12 mouse cellular contexts compared by ENCODE assay signal in the genomic region with DNA sequence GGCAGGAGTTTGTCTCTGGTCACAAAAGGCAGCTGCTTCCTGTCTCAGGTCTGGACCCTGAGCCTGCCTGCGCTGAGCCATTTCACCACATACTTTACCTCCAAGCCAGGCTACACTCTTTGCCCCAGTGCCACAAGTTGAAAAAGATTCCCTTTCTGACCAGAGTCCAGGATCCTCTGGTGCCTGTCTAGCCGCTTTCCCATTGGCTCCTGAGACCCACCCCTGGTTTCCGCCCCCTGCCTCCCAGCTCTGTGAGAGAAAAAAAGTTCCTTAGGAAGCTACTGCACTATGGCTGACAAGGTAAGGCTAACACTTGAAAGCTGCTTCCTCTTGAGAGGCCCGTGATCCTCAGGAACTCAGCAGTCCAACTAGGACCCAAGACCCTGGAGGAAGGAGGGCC. TPM values are rescaled to one million over a fixed set of nuclear protein-coding genes. Genes with fewer than 3 reads are reported as not detected.
DNase-seq lines count a peak whose midpoint lies in the region; ATAC-seq and TF ChIP-seq lines count a peak whose summit lies in the region.
"Had no signal": no experiment of that assay in that cellular context is flagged by ENCODE, and none has a peak within 500 bp of the region (broad histone marks: within the 10 kb centered on the region; RNA-seq: fewer than 3 reads in every experiment).

No protein-coding gene starts in this region.

- no peak for TF ChIP-seq RAD21 in CH12.LX (IDR thresholded peaks at IDR 0.05; ENCODE audit: low read depth, low read length)

- H3K9ac ChIP-seq in CH12.LX (ENCODE audit: insufficient read depth, low read depth) = no peak overlapping the region
- no peak overlapping the region for H3K9ac ChIP-seq in kidney, embryonic 15.5 days
- H3K9ac ChIP-seq: forebrain, embryonic 13.5 days had no signal

- TF ChIP-seq EP300 in CH12.LX (IDR thresholded peaks at IDR 0.05; ENCODE audit: low read length) = no peak

- in situ Hi-C loops in CH12.LX (cut with MboI; ENCODE audit: low pct_ligation_motif_present, low pct_unique_long_range_greater_than_20kb, low sequenced_read_pairs) = no loop called here

- H3K4me3 ChIP-seq in CH12.LX (replicated peaks in 1 of 3; ENCODE audit: low read depth in 2 of 3, low read length in 2 of 3, poor library complexity in 1 of 3) = no peak overlapping the region
- H3K4me3 ChIP-seq in kidney, embryonic 15.5 days (replicated peaks) = no peak overlapping the region
- peak overlapping the region; percentile 39 for H3K4me3 ChIP-seq in lung, adult 2 months (replicated peaks; ENCODE audit: extremely low read depth, low read depth, low read length)
- H3K4me3 ChIP-seq: forebrain, embryonic 13.5 days; myocyte had no signal

- peaks cover 0 to 51% of the 10 kb centered on the region in 2 experiments; a peak in 3 of 4 replicates for H3K4me1 ChIP-seq in CH12.LX (ENCODE audit: control insufficient read depth in 1 of 2, insufficient read depth in 2 of 2)
- H3K4me1 ChIP-seq in kidney, embryonic 15.5 days = peaks cover 7% of the 10 kb centered on the region; the same call in 1 of the 2 replicates
- no peaks in the 10 kb centered on the region for H3K4me1 ChIP-seq in lung, adult 2 months (ENCODE audit: control insufficient read depth, insufficient read depth, low read length)
- H3K4me1 ChIP-seq: forebrain, embryonic 13.5 days had no signal

- peak; percentile 61 for DNase-seq in adrenal gland, adult 2 months
- no peak for DNase-seq in adrenal gland, postnatal 25 days
- peak; percentile 8 for DNase-seq in CH12.LX (ENCODE audit: extremely low read depth)
- peak; percentile 49 for DNase-seq in lung, adult 2 months
- no peak for DNase-seq in spleen, postnatal 4 days (ENCODE audit: low spot score in 2 of 2)
- no peak for DNase-seq in urinary bladder, postnatal 4 days (ENCODE audit: low spot score in 2 of 2)
- no peak for DNase-seq in gastrocnemius, postnatal 4 days (ENCODE audit: low spot score in 2 of 2)
- DNase-seq: cerebellum, adult 8-10 months; left cerebral cortex, postnatal 4 days had no signal

- no peak overlapping the region for H3K4me2 ChIP-seq in CH12.LX (ENCODE audit: insufficient read depth, low read depth, poor library complexity, severe bottlenecking)
- H3K4me2 ChIP-seq in kidney, embryonic 15.5 days = 0 out of 2 replicates have a peak overlapping the region, but pooled peaks have one; percentile 1
- H3K4me2 ChIP-seq: forebrain, embryonic 13.5 days had no signal

- H3K27me3 ChIP-seq in CH12.LX (replicated peaks) = no peaks in the 10 kb centered on the region
- no peaks in the 10 kb centered on the region for H3K27me3 ChIP-seq in kidney, embryonic 15.5 days
- H3K27me3 ChIP-seq: forebrain, embryonic 13.5 days had no signal

- H3K36me3 ChIP-seq in CH12.LX (replicated peaks in 1 of 2; ENCODE audit: control insufficient read depth in 1 of 2, insufficient read depth in 1 of 2, low read length in 1 of 2) = peaks cover 17 to 40% of the 10 kb centered on the region in 2 experiments
- H3K36me3 ChIP-seq in kidney, embryonic 15.5 days = peaks cover 28% of the 10 kb centered on the region

- ATAC-seq in kidney, embryonic 15.5 days (replicated peaks; ENCODE audit: low FRiP score) = peak; percentile 85
- ATAC-seq: forebrain, embryonic 13.5 days had no signal

- H3K79me2 ChIP-seq in CH12.LX (replicated peaks; ENCODE audit: control insufficient read depth, extremely low read depth, insufficient read depth, poor library complexity, severe bottlenecking) = no peaks in the 10 kb centered on the region

- TF ChIP-seq CTCF in CH12.LX (conservative IDR thresholded peaks at IDR 0.05 in 1 of 2, IDR thresholded peaks at IDR 0.05 in 1 of 2; ENCODE audit: low read depth in 2 of 2, low read length in 2 of 2) = no peak
- no peak for TF ChIP-seq CTCF in lung, adult 2 months (IDR thresholded peaks at IDR 0.05; ENCODE audit: insufficient read depth, low read length)

- no peak overlapping the region for H3K27ac ChIP-seq in CH12.LX (ENCODE audit: insufficient read depth, low read depth)
- H3K27ac ChIP-seq in kidney, embryonic 15.5 days = peak overlapping the region; percentile 45; the same call in 1 of the 2 replicates
- H3K27ac ChIP-seq: forebrain, embryonic 13.5 days had no signal

- H3K9me3 ChIP-seq in CH12.LX (replicated peaks; ENCODE audit: low read length) = peaks cover 3% of the 10 kb centered on the region
- peaks cover 2% of the 10 kb centered on the region; the same call in 1 of the 2 replicates for H3K9me3 ChIP-seq in kidney, embryonic 15.5 days (replicated peaks)
- H3K9me3 ChIP-seq: forebrain, embryonic 13.5 days had no signal

- no peak for TF ChIP-seq POLR2A in CH12.LX (IDR thresholded peaks at IDR 0.05; ENCODE audit: low read depth, low read length)
- TF ChIP-seq POLR2A in lung, adult 2 months (IDR thresholded peaks at IDR 0.05; ENCODE audit: borderline replicate concordance, extremely low read depth, low read depth, low read length) = no peak

- dilution Hi-C loops in CH12.LX (cut with MboI; ENCODE audit: extremely low pct_ligation_motif_present, extremely low pct_unique_long_range_greater_than_20kb, low sequenced_read_pairs) = no loop called here

- 46% methylated on average over 4 of the region's 4 CpGs for WGBS in kidney, embryonic 15.5 days
- 41% methylated on average over 4 of the region's 4 CpGs for WGBS in lung, adult 2 months

TF ChIP-seq in CH12.LX, 34 proteins besides CTCF, POLR2A, EP300 and RAD21:
- no peak for TF ChIP-seq NELFE (IDR thresholded peaks at IDR 0.05; ENCODE audit: low read depth, low read length)
- TF ChIP-seq KAT2A (IDR thresholded peaks at IDR 0.05; ENCODE audit: insufficient replicate concordance, low read length) = no peak
- TF ChIP-seq MYC (IDR thresholded peaks at IDR 0.05; ENCODE audit: low read depth, low read length) = no peak
- TF ChIP-seq MAZ (IDR thresholded peaks at IDR 0.05; ENCODE audit: low read depth, low read length) = no peak
- no peak for TF ChIP-seq ZKSCAN1 (IDR thresholded peaks at IDR 0.05; ENCODE audit: borderline replicate concordance, low read depth, low read length)
- no peak for TF ChIP-seq ZMIZ1 (IDR thresholded peaks at IDR 0.05; ENCODE audit: low read depth, low read length)
- no peak for TF ChIP-seq MXI1 (IDR thresholded peaks at IDR 0.05; ENCODE audit: low read depth, low read length)
- TF ChIP-seq E2F4 (IDR thresholded peaks at IDR 0.05; ENCODE audit: insufficient replicate concordance, low read depth, low read length) = no peak

RNA-seq across cellular contexts. Expression of gene Pomt2, which starts 9.6 kb away (rescaled TPM):
- 10 to 100 TPM; 13.0 to 13.5 TPM for total RNA-seq in adrenal gland, adult 2 months (2021)
- polyA plus RNA-seq in adrenal gland, adult 2 months (2012; rRNA removed) = 12.7 and 13.6 TPM in 2 replicates
- total RNA-seq in adrenal gland, postnatal 25 days (2021) = 13.7 and 17.7 TPM in 2 replicates
- total RNA-seq in CH12.LX (2012; rRNA removed) (12.4 and 12.8 TPM in 2 replicates), CH12.LX (2014; rRNA removed) (11.7 and 12.0 TPM in 2 replicates)
- 10.5 and 11.6 TPM in 2 replicates for polyA plus RNA-seq in CH12.LX (2012; ENCODE audit: insufficient read length, low read depth)
- 18.5 and 19.0 TPM in 2 replicates for polyA plus RNA-seq in kidney, embryonic 15.5 days (2015; fragmentation: Nextera tagmentation; extraction: Ambion mirVana)
- 15.1 and 15.7 TPM in 2 replicates for polyA plus RNA-seq in lung, adult 2 months (2012; rRNA removed)
- 10 to 100 TPM; 12.3 to 14.6 TPM for total RNA-seq in gastrocnemius, postnatal 4 days (2021)

RNA-seq across cellular contexts. Expression of gene Gstz1, which starts 10.4 kb away (rescaled TPM):
- 100 to 1,000 TPM; 133 to 179 TPM for total RNA-seq in adrenal gland, adult 2 months (2021)
- 93.7 and 100 TPM in 2 replicates for polyA plus RNA-seq in adrenal gland, adult 2 months (2012; rRNA removed)
- 106 and 112 TPM in 2 replicates for total RNA-seq in adrenal gland, postnatal 25 days (2021)
- total RNA-seq in CH12.LX (2012; rRNA removed) (16.7 and 22.3 TPM in 2 replicates), CH12.LX (2014; rRNA removed) (26.8 and 27.5 TPM in 2 replicates)
- 19.7 and 20.5 TPM in 2 replicates for polyA plus RNA-seq in CH12.LX (2012; ENCODE audit: insufficient read length, low read depth)
- 43.9 and 56.1 TPM in 2 replicates for polyA plus RNA-seq in kidney, embryonic 15.5 days (2015; fragmentation: Nextera tagmentation; extraction: Ambion mirVana)
- 54.5 and 69.7 TPM in 2 replicates for polyA plus RNA-seq in lung, adult 2 months (2012; rRNA removed)
- total RNA-seq in gastrocnemius, postnatal 4 days (2021) = 10 to 100 TPM; 52.4 to 56.7 TPM

RNA-seq across cellular contexts. Expression of gene Samd15, which starts 42.2 kb away (rescaled TPM):
- total RNA-seq in adrenal gland, adult 2 months (2021) = 1 to 10 TPM; 1.8 to 2.9 TPM
- 0.27 TPM in 1 of 2 replicates, not detected in the other for polyA plus RNA-seq in adrenal gland, adult 2 months (2012; rRNA removed)
- total RNA-seq in adrenal gland, postnatal 25 days (2021) = 2.8 TPM in 2 replicates
- 0.97 and 1.1 TPM in 2 replicates for total RNA-seq in CH12.LX (2012; rRNA removed)
- 0.28 and 1.8 TPM in 2 replicates for total RNA-seq in CH12.LX (2014; rRNA removed)
- 2.8 and 3.9 TPM in 2 replicates for polyA plus RNA-seq in CH12.LX (2012; ENCODE audit: insufficient read length, low read depth)
- polyA plus RNA-seq in kidney, embryonic 15.5 days (2015; fragmentation: Nextera tagmentation; extraction: Ambion mirVana) = 1.3 and 1.7 TPM in 2 replicates
- not detected in 2 replicates for polyA plus RNA-seq in lung, adult 2 months (2012; rRNA removed)
- under 1 TPM; 0.36 to 0.86 TPM for total RNA-seq in gastrocnemius, postnatal 4 days (2021)

RNA-seq across cellular contexts. Expression of gene Tmed8, which starts 42.9 kb away (rescaled TPM):
- total RNA-seq in adrenal gland, adult 2 months (2021) = 10 to 100 TPM; 25.7 to 28.6 TPM
- polyA plus RNA-seq in adrenal gland, adult 2 months (2012; rRNA removed) = 4.3 and 5.6 TPM in 2 replicates
- 31.6 and 38.5 TPM in 2 replicates for total RNA-seq in adrenal gland, postnatal 25 days (2021)
- total RNA-seq in CH12.LX (2012; rRNA removed) (27.3 and 29.1 TPM in 2 replicates), CH12.LX (2014; rRNA removed) (27.9 and 29.3 TPM in 2 replicates)
- 29.4 and 34.8 TPM in 2 replicates for polyA plus RNA-seq in CH12.LX (2012; ENCODE audit: insufficient read length, low read depth)
- 2.1 and 2.2 TPM in 2 replicates for polyA plus RNA-seq in kidney, embryonic 15.5 days (2015; fragmentation: Nextera tagmentation; extraction: Ambion mirVana)
- 4.4 and 5.9 TPM in 2 replicates for polyA plus RNA-seq in lung, adult 2 months (2012; rRNA removed)
- 1 to 10 TPM; 3.8 to 4.6 TPM for total RNA-seq in gastrocnemius, postnatal 4 days (2021)

RNA-seq across cellular contexts. Expression of gene Ngb, which starts 55.0 kb away (rescaled TPM):
- 1 to 10 TPM; 1.9 to 2.3 TPM for total RNA-seq in adrenal gland, adult 2 months (2021)
- 4.0 and 7.9 TPM in 2 replicates for polyA plus RNA-seq in adrenal gland, adult 2 months (2012; rRNA removed)
- total RNA-seq in adrenal gland, postnatal 25 days (2021) = 1.3 TPM in 2 replicates
- total RNA-seq in CH12.LX (2012; rRNA removed) = 0.08 TPM in 1 of 2 replicates, not detected in the other
- 0.23 TPM in 1 of 2 replicates, not detected in the other for total RNA-seq in CH12.LX (2014; rRNA removed)
- polyA plus RNA-seq in CH12.LX (2012; ENCODE audit: insufficient read length, low read depth) = 0.15 TPM in 1 of 2 replicates, not detected in the other
- 0.69 and 0.74 TPM in 2 replicates for polyA plus RNA-seq in kidney, embryonic 15.5 days (2015; fragmentation: Nextera tagmentation; extraction: Ambion mirVana)
- polyA plus RNA-seq in lung, adult 2 months (2012; rRNA removed) = 4.8 and 7.8 TPM in 2 replicates
- not detected for total RNA-seq in gastrocnemius, postnatal 4 days (2021)

Comparison
In these comparisons a context has a peak if more than half of its experiments do, and no peak if none do; other contexts are left out.
1. DNase-seq: peak in adrenal gland, adult 2 months (single experiment), CH12.LX (single experiment) and lung, adult 2 months (single experiment); none in adrenal gland, postnatal 25 days (single experiment), spleen, postnatal 4 days (0 of 2), urinary bladder, postnatal 4 days (0 of 2) and gastrocnemius, postnatal 4 days (0 of 2).